Mouse (Mus musculus) forebrain, embryonic 10.5 days (tissue): ENCODE results near the gene Slc29a2. TPM values are rescaled to one million over a fixed set of nuclear protein-coding genes. Genes with fewer than 3 reads are reported as not detected.
A peak's percentile ranks its signal among the peaks of the same experiment; 100 is the strongest.

Source experiments
- DNase-seq: peaks from one replicate; pipeline ENCODE4 v3.0.0-alpha.2; 2017; ENCODE audit warnings: low spot score; ENCODE audit errors: extremely low spot score
- H3K27ac ChIP-seq: fragments of 300-500 bp; sonication (generic); 2 replicates; pipeline ENCODE4 v1.5.1; 2016; ENCODE audit warnings: mild to moderate bottlenecking
- H3K27me3 ChIP-seq: fragments of 300-500 bp; sonication (generic); 2 replicates; pipeline ENCODE4 v1.6.1; 2016; ENCODE audit warnings: mild to moderate bottlenecking; ENCODE audit not compliant: poor library complexity, severe bottlenecking
- H3K36me3 ChIP-seq: fragments of 300-500 bp; sonication (generic); replicated peaks from 2 replicates; pipeline ENCODE4 v1.6.1; 2016; ENCODE audit warnings: mild to moderate bottlenecking, moderate library complexity
- H3K4me1 ChIP-seq: fragments of 300-500 bp; sonication (generic); 2 replicates; pipeline ENCODE4 v1.6.1; 2016
- H3K4me3 ChIP-seq: fragments of 300-500 bp; sonication (generic); 2 replicates; pipeline ENCODE4 v1.5.1; 2016; ENCODE audit warnings: mild to moderate bottlenecking, moderate library complexity
- H3K9me3 ChIP-seq: fragments of 300-500 bp; sonication (generic); 2 replicates; pipeline ENCODE4 v1.6.1; 2016; ENCODE audit warnings: mild to moderate bottlenecking, moderate library complexity
- WGBS: fragments of 180-500 bp; shearing (Covaris S2); methylation state at CpG from one replicate; pipeline ENCODE4 v1.1.7; 2016; 5-methylcytosine and 5-hydroxymethylcytosine counted together
- polyA plus RNA-seq: library from polyadenylated mRNA; unstranded; fragments of >200 nt; fragmentation: Nextera tagmentation; extraction: Ambion mirVana; gene quantifications from 2 replicates; pipeline ENCODE4 v1.2.1, GENCODE M21; 2016

Gene Slc29a2
- polyA plus RNA-seq, 1 experiment from 2014 or later, result 9.3 TPM

DNA sequence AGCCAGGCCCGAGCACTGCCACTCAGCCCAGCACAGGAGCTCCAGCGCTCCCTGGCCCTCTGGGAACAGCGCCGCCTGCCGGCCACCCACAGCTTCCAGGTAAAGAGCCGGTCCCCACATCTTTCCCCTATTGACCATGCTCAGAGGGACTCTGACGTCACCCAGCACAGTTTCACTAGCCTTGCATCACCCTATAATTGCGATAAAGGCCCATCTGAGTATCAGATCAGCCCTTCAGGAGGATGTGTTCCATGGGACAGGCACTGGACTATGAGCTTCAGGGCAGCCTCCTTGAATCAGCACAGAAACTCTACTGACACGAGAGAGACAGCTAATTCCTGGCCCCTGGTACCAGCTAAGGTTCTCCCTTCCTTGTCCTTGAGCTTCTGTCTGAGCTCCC is 30.2 kb downstream of the Slc29a2 start:
- H3K9me3 ChIP-seq, result no peaks in the 10 kb centered on the region
- H3K4me1 ChIP-seq, result peaks cover 65% of the 10 kb centered on the region
- no peak overlapping the region for H3K27ac ChIP-seq
- H3K27me3 ChIP-seq, result peaks cover 57% of the 10 kb centered on the region
- H3K4me3 ChIP-seq, result peak overlapping the region; percentile 14; the same call in 1 of the 2 replicates
- peaks cover 10% of the 10 kb centered on the region for H3K36me3 ChIP-seq
- WGBS, result 21% methylated on average over 9 of the region's 9 CpGs
- peak; percentile 75 for DNase-seq

DNA sequence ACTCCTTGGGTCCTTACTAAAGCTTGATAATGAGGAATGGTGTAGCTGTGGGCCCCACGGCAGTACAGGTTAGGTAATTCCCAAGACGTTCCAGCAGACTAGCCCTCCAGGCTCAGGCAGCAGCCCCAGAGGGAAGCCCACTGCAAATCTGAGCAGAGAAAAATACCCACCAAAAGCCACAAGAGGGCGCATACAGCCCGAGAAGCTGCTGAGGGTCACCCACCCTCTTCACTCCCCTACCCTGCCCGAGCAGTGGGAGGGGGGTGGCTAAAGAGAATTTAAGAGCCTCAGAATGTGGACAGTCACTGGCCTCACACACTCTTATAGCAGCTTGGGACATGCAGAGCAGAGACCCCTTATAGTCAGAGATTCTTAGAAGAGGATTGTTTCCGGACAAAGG is 32.6 kb downstream of the Slc29a2 start:
- peak; percentile 68 for DNase-seq
- WGBS, result 15% methylated on average over 6 of the region's 6 CpGs
- no peaks in the 10 kb centered on the region for H3K9me3 ChIP-seq
- peaks cover 67% of the 10 kb centered on the region for H3K4me1 ChIP-seq
- H3K27me3 ChIP-seq, result peaks cover 43% of the 10 kb centered on the region
- peak overlapping the region; percentile 63; the same call in 1 of the 2 replicates for H3K27ac ChIP-seq
- H3K4me3 ChIP-seq, result 0 out of 2 replicates have a peak overlapping the region, but pooled peaks have one; percentile 16
- no peaks in the 10 kb centered on the region; the same call in none of the 2 replicates for H3K36me3 ChIP-seq

DNA sequence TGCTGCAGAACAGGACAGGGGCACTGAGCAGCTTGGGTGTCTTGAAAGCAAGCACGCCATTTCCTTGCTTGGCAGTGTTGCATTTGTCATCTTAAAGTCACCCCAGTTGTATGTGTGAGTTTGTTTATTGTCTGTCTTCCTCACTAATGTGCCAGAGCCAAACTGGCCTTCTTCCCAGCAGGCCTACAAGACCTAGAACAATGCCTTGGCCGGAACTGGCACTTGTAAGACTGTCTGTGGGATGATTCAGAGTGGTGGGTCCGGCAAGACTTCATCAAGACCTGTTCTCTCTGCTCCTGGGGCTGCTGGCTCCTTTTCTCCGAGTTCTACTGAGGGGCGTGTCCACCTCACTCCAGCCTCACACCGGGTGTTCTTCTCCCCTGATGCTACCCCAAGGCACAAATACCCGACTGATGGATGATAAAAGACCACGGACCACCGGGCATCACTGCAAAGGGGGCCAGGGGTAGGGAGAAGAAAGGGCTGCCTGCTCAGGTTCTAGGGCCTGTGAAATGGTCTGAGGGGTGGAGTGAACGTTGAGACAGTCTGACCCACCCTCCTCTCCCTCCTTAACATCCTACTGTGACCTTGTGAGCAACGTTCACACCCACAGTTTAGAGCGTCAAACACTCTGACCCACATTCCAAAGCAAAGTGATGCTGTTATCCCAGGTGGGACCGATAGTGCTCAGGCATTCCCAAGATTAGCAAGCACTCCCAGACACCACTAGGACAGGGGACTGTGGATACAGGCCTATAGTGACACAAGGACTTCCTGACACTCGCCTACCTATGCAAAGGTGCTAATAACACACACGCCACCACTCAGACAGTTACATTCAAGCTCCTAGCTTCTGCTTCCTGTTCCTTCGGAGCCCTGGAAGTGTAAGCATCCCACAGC is 34.5 kb downstream of the Slc29a2 start:
- Histone ChIP-seq H3K27me3 (peaks cover 24% of the 10 kb centered on the region), H3K4me3 (no peak overlapping the region), H3K9me3 (no peaks in the 10 kb centered on the region), H3K4me1 (peaks cover 67% of the 10 kb centered on the region), H3K36me3 (no peaks in the 10 kb centered on the region), H3K27ac (peak overlapping the region; percentile 65)
- DNase-seq, result no peak
- 21% methylated on average over 16 of the region's 16 CpGs for WGBS

DNA sequence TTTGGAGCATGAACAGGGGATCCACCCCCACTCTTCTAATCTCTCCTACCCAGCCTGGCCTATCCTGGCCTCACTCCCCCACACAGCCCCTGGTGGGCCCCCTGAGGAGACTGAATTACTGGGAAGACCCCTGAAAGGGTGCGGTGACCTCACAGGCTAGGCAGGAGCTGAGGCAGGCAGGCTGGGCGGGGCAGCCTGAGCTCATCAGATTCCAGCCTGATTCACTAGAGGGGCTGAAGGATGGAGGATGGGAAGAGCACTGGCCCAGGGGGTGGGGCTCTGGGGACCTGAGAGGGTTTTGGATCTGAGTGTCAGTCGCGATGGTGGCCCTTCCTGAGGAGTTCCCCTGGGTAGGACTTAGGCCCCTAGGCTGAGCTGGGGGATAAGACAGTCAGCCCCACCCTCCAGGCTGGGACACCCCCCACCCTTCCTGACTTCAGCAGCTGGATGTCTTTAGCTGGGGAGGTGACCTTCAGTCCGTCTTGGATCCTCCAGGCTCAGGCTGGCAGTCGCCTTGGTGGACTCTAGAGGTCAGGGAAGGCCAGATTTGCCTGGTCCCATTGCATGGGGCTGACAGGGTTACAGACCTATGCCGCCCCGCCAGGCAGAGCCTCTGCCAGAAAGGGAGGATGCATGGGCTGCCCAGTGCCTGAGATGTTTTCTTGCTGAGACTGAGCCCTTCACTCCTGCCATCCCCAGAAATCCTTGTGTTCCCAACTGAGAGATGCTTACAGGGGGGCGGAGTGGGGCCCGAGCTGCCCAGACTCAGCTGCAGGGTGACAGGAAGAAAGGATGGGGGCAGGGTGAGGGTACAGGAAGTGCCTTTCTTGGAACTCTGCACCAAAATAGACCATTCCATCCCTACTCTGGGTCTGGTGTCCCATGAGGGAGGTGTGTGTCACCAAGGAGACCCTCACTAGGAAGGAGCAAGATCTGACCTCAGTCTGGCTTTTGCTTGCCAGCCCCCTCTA is 35.4 kb downstream of the Slc29a2 start:
- DNase-seq, result no peak

DNA sequence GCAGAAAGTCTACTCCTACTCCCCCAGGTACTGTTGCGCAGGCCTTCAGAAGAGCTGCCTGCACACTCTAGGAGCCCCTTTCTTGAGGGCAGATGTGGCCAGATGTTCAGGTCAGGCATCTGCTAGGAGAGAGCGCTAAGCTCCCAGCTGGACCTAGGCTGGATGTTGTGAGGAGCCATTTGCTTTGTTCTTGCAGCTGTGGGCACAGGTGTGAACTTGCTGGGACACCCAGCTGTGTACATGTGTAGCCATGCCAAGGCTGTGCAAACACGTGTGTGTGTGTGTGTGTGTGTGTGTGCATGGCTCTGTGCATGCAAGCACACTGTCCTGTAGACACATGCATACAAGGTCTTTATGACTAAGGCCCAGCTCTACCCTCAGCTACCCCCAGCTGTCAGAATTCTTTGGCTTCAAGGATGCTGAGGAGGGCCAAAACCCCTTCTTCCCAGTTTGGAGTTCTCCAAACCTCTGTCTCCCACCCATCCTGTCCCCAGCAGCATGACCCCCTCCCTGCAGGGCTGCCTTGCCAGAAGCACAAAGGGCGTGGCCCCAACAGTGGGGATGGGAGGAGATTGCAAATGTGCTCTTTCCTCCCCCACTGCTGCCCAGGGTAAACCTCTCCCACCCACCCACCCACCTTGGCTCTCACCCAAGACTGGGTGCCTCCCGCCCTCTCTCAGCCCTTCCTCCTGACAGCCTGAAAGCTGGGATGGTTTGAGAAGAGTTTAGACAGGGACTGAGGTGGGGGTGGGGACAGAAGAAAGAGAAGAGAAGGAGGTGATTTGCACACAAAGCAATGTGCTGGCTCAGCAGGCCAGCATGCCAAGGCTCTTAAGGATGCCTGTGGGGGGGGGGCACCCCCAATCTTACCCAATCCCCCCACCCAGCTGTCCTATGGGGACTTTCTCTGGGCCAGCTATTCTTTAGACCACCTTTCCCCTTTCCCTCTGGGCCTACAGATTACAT is 37.0 kb downstream of the Slc29a2 start:
- Histone ChIP-seq H3K27me3 (peaks cover 19% of the 10 kb centered on the region), H3K4me1 (peaks cover 71% of the 10 kb centered on the region), H3K36me3 (no peaks in the 10 kb centered on the region), H3K4me3 (no peak overlapping the region), H3K27ac (peak overlapping the region; percentile 65), H3K9me3 (no peaks in the 10 kb centered on the region)
- 42% methylated on average over 5 of the region's 5 CpGs for WGBS
- DNase-seq, result no peak

More for the DNA sequence above, 35.4 kb downstream of the Slc29a2 start:
- H3K4me3 ChIP-seq, result peak overlapping the region; percentile 20; the same call in 1 of the 2 replicates
- WGBS, result 13% methylated on average over 10 of the region's 10 CpGs
- no peaks in the 10 kb centered on the region for H3K36me3 ChIP-seq
- peak overlapping the region; percentile 65 for H3K27ac ChIP-seq
- peaks cover 63% of the 10 kb centered on the region for H3K4me1 ChIP-seq
- H3K9me3 ChIP-seq, result no peaks in the 10 kb centered on the region
- H3K27me3 ChIP-seq, result peaks cover 15% of the 10 kb centered on the region

DNA sequence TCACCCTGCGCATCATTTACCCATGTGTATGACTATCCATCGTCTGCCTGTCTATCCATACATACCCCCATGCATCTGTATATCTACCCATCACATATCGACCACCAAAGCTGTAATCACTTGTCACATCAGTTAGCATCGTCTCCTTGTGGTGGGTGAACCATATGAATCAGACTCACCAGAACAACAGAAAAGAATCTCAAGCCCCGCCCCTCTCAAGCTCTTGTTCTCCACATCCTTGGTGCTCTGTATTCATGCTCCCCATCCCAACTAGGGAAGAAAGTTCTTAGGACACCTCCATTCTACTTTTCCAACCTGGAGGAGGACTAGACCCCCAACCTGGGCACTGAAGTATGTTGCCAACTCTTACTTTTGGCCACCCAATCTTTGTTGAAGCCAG is 38.4 kb downstream of the Slc29a2 start:
- DNase-seq, result no peak
- no peaks in the 10 kb centered on the region for H3K9me3 ChIP-seq
- no peak overlapping the region for H3K4me3 ChIP-seq
- peaks cover 65% of the 10 kb centered on the region for H3K4me1 ChIP-seq
- H3K27me3 ChIP-seq, result peaks cover 32% of the 10 kb centered on the region
- 86% methylated on average over 5 of the region's 5 CpGs for WGBS
- H3K27ac ChIP-seq, result no peak overlapping the region
- H3K36me3 ChIP-seq, result no peaks in the 10 kb centered on the region

DNA sequence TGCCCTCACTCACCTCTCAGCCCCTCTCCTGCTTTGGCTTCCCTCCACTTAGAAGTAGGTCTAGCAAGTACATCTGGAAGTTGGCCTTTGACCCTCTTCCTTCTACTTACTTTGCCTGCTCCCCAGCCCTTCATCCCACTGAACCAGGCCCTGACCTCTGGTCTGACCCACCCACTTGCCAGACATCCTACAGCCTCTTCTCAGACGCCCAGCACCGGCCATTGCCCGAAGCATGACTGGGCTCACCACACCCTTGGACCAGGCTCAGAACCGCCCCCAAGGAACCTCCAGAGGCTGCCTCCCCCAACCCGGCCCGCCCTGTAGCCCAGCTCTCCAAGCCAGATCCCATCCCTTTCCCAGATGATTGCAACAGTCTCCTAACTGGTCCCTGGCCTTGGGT is 38.8 kb downstream of the Slc29a2 start:
- Histone ChIP-seq H3K27me3 (peaks cover 36% of the 10 kb centered on the region), H3K9me3 (no peaks in the 10 kb centered on the region), H3K36me3 (no peaks in the 10 kb centered on the region), H3K4me1 (peaks cover 67% of the 10 kb centered on the region), H3K27ac (peak overlapping the region; percentile 62; the same call in 1 of the 2 replicates), H3K4me3 (no peak overlapping the region)
- no peak for DNase-seq
- WGBS, result 76% methylated on average over 6 of the region's 6 CpGs

DNA sequence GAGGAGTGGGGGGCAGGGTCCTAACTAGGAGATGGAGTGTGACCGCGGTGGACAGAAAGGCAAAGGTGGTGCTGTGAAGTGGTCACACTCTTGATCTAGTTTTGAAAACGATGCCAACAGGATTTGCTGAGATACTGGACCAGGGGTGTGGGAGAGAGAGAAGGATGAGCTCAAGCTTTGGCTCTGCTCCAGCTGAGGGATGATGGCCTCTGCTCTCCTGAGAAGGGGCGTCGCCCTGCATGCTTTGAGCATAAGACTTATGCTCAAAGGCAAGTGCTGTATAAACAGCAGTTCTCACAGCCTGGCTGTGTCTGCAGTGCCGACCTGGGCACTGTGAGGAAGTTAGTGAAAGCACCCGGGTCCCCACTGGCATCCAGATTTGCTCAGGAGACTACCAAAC is 41.4 kb downstream of the Slc29a2 start:
- Histone ChIP-seq H3K4me1 (peaks cover 69% of the 10 kb centered on the region), H3K4me3 (no peak overlapping the region), H3K9me3 (no peaks in the 10 kb centered on the region), H3K36me3 (no peaks in the 10 kb centered on the region), H3K27ac (peak overlapping the region; percentile 20; the same call in 1 of the 2 replicates), H3K27me3 (peaks cover 52% of the 10 kb centered on the region)
- DNase-seq, result no peak
- WGBS, result 74% methylated on average over 7 of the region's 7 CpGs

DNA sequence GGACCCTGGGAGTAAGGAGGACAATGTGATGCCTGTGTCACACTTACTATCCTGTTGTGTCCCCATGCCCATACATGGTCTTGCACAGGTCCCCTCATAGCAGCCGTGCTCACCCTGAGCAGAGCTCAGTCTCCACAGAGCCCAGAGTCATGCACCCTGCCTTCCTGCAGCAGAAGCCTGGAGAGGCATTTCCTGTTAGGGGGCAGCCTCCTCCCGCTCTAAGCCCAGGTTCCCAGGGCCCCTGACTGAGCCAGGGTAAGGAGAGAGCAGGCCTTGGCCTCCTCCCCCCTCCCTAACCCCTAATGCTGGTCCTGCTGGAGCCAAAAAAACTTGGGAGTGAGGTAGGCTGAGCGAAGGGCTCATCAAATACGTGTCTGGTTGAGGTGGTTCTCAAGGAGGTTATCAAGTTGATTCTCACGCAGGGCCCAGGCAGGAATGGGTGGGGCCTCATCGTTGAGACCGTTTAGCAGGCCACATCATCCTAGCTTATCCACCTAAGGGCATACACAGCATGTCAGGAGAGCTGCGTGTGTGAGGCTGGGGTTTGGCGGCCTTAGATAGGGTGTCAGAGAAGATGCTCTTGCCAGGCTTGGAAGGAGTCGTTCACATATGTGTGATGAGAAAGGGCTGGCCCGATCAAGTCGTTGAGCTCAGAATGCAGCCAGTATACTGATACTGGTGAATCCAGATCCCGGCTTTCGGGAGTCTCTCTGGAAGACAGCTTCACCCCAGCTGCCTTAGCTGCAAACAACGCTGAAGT is 43.6 kb downstream of the Slc29a2 start:
- H3K27ac ChIP-seq, result peak overlapping the region; percentile 92
- no peaks in the 10 kb centered on the region for H3K9me3 ChIP-seq
- H3K27me3 ChIP-seq, result peaks cover 71% of the 10 kb centered on the region
- peak overlapping the region; percentile 61 for H3K4me3 ChIP-seq
- H3K36me3 ChIP-seq, result no peaks in the 10 kb centered on the region
- H3K4me1 ChIP-seq, result peaks cover 72% of the 10 kb centered on the region
- DNase-seq, result no peak
- WGBS, result 8% methylated on average over 15 of the region's 15 CpGs

DNA sequence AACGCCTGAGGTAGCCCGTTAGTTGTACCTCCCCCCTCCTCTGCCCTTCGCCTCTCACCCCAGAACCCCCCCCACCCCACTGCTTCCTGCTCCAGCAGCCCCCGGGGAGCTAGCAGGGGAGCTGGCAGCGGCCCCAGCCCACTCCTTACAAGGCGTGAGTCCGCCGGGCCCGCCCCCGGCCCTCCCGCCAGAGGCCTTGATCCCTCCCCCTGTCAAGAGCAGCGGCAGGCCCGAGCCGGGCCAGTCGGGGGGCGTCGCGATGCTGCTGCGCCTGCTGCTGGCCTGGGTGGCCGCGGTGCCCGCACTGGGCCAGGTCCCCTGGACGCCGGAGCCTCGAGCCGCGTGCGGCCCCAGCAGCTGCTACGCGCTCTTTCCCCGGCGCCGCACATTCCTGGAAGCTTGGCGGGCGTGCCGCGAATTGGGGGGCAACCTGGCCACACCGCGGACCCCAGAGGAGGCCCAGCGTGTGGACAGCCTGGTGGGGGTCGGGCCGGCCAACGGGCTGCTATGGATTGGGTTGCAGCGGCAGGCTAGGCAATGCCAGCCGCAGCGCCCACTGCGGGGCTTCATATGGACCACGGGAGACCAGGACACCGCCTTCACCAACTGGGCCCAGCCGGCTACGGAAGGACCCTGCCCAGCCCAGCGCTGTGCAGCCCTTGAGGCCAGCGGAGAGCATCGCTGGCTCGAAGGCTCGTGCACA is 44.4 kb downstream of the Slc29a2 start, which contains the start of gene Cd248:
TSS of gene Cd248 (plus strand) at position 212 of the 703 bp plus-strand sequence.
- 2% methylated on average over 56 of the region's 56 CpGs for WGBS

More for the DNA sequence above, 44.4 kb downstream of the Slc29a2 start, which contains the start of gene Cd248:
- peak within 1 kb of the TSS; percentile 92 for H3K27ac ChIP-seq
- peaks cover 71% of the 10 kb centered on the region for H3K27me3 ChIP-seq
- peak within 1 kb of the TSS; percentile 61 for H3K4me3 ChIP-seq
- DNase-seq, result peak; percentile 59
- no peaks in the 10 kb centered on the region for H3K9me3 ChIP-seq
- peaks cover 72% of the 10 kb centered on the region for H3K4me1 ChIP-seq
- H3K36me3 ChIP-seq, result no peaks in the 10 kb centered on the region
